Mouse (Mus musculus) erythroblast, embryonic 14.5 days (primary cell): ENCODE data around the gene Dnm1.

Source experiments
- GATA1 ChIP-seq: IDR thresholded peaks from 2 replicates; pipeline ENCODE4 v1.6.1; 2012; ENCODE audit warnings: low read length, inconsistent platforms, mixed read lengths
- TAL1 ChIP-seq: IDR thresholded peaks from 3 replicates; pipeline ENCODE4 v1.6.1; 2012; ENCODE audit warnings: low read length, inconsistent platforms, mixed read lengths

DNA sequence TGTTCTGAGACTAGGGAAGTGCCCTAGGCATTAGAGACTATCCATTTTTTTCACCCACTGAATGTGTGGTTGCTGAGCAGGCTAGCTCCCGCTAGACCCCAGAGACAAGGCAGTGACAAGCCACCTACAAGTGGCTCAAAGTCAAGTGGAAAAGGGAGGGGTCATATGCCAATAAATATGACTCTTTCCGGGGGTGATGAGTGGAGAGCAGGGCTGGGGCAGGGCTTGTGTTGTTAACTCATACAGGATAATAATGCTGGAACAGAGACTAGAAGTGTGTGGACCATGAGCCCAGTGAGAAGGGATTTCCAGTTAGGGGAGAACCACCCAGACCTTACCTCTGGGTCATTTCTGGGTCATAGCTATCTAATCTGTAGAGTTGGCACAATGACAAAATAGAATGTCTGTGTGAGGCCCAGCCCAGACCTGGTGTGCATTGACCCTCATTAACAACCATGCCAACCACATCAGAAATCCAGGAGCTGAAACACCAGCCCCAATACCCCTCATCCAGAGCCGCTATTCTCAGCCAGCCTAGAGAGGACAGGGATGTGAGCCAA, 1.3 kb upstream of the Dnm1 start:
- TF ChIP-seq GATA1 (no peak), TAL1 (no peak)
